Mouse (Mus musculus) midbrain, embryonic 15.5 days (tissue): Measurements from ENCODE around the gene Tgfbr1. TPM values are rescaled to one million over a fixed set of nuclear protein-coding genes. Genes with fewer than 3 reads are reported as not detected.

ENCODE experiments used
- ATAC-seq: fragments of 200-750 bp; cut with Nextera tagmentation; replicated peaks from 2 replicates; pipeline ENCODE4 v1.8.0; 2017; ENCODE audit warnings: moderate TSS enrichment
- H3K27ac ChIP-seq: fragments of 300-500 bp; sonication (generic); 2 replicates; pipeline ENCODE4 v1.5.1; 2015; ENCODE audit warnings: mild to moderate bottlenecking, inconsistent platforms
- H3K27me3 ChIP-seq: fragments of 300-500 bp; sonication (generic); replicated peaks from 2 replicates; pipeline ENCODE4 v1.6.1; 2015; ENCODE audit warnings: inconsistent platforms
- H3K36me3 ChIP-seq: fragments of 300-500 bp; sonication (generic); replicated peaks from 2 replicates; pipeline ENCODE4 v1.6.1; 2015; ENCODE audit warnings: inconsistent platforms
- H3K4me1 ChIP-seq: fragments of 300-500 bp; sonication (generic); 2 replicates; pipeline ENCODE4 v1.6.1; 2015; ENCODE audit warnings: inconsistent platforms
- H3K4me2 ChIP-seq: fragments of 300-500 bp; sonication (generic); 2 replicates; pipeline ENCODE4 v1.6.1; 2015; ENCODE audit warnings: inconsistent platforms, mild to moderate bottlenecking, moderate library complexity
- H3K4me3 ChIP-seq: fragments of 300-500 bp; sonication (generic); 2 replicates; pipeline ENCODE4 v1.5.1; 2015; ENCODE audit warnings: mild to moderate bottlenecking, inconsistent platforms
- H3K9ac ChIP-seq: fragments of 300-500 bp; sonication (generic); 2 replicates; pipeline ENCODE4 v1.6.1; 2015; ENCODE audit warnings: mild to moderate bottlenecking, inconsistent platforms
- H3K9me3 ChIP-seq: fragments of 300-500 bp; sonication (generic); 2 replicates; pipeline ENCODE4 v1.6.1; 2016; ENCODE audit warnings: inconsistent platforms
- WGBS: fragments of 180-500 bp; shearing (Covaris S2); methylation state at CpG from one replicate; pipeline ENCODE4 v1.1.7; 2015; ENCODE audit warnings: mixed read lengths; 5-methylcytosine and 5-hydroxymethylcytosine counted together
- polyA plus RNA-seq: library from polyadenylated mRNA; unstranded; fragments of >200 nt; fragmentation: Nextera tagmentation; extraction: Ambion mirVana; gene quantifications from 2 replicates; pipeline ENCODE4 v1.2.1, GENCODE M21; 2015

The Tgfbr1 gene
- polyA plus RNA-seq, 1 experiment from 2014 or later = 37.5 TPM

DNA sequence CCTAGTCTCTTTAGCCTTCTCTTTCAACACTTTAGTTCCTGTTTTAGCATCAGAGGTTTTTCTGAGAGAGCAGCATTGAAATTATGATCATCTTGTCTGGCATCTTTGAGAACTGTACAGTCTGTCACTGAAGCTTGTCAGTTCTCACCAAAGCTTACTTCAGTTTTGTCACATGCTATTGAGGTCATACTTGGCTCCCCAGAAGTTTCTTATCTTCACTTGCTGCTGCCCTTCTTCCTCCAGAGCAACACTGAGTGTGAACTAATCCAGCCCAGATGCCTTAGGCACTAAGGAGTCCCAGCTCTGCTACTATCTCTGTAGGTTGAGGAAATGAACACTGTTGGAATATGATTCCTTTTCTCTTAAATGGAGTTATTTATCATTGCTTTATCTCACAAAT, 49.2 kb downstream of the Tgfbr1 start:
- ATAC-seq = no peak
- 0 out of 2 replicates have a peak, but pooled peaks cover 5% of the 10 kb centered on the region for H3K36me3 ChIP-seq

DNA sequence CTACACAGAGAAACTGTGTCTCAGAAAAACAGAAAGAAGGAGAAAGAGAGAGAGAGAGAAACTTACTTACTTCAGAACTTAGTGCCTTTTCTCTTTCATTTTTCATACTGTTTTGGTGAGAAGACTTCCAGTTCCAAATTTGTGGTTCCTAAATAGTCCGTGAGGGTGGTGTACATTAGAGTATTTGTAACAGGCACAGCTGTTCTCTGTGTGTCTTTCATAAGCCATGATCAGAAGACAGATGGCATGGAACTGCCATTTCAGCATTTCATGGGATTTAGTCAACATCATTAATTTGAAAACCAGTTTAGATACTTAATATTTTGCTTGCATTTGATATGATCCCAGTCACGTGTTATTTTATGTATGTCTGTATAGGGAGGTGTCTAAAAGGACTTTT, 51.5 kb downstream of the Tgfbr1 start:
- Histone ChIP-seq H3K27me3 (no peaks in the 10 kb centered on the region), H3K4me1 (no peaks in the 10 kb centered on the region), H3K4me3 (no peak overlapping the region), H3K27ac (no peak overlapping the region), H3K9me3 (no peaks in the 10 kb centered on the region), H3K4me2 (no peak overlapping the region), H3K36me3 (0 out of 2 replicates have a peak, but pooled peaks cover 5% of the 10 kb centered on the region), H3K9ac (no peak overlapping the region)
- 86% methylated on average over 2 of the region's 2 CpGs for WGBS
- ATAC-seq = no peak

More for the DNA sequence above, 49.2 kb downstream of the Tgfbr1 start:
- Histone ChIP-seq H3K4me2 (no peak overlapping the region), H3K27me3 (no peaks in the 10 kb centered on the region), H3K27ac (no peak overlapping the region), H3K4me1 (no peaks in the 10 kb centered on the region), H3K9ac (no peak overlapping the region), H3K9me3 (no peaks in the 10 kb centered on the region), H3K4me3 (no peak overlapping the region)

DNA sequence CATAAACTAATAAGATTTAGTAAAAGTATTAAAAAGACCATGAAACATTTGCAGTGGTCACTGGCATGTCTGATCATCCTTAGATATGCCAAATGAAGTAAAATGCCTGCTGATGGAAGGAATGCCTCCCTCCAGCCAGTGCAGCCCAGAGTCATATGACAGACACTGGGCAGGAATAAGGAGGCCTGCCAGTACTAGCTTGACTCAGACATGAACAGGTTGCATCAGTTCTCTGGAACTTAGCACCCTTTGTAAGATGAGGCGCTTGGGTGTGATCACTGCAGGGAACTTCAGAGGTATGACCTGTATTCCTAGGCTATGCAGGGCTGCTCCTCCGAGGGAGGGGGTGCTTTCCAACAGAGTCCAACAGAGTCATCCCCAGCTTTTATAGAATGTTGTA, 54.1 kb downstream of the Tgfbr1 start:
- H3K9ac ChIP-seq = no peak overlapping the region
- no peaks in the 10 kb centered on the region for H3K4me1 ChIP-seq
- H3K27ac ChIP-seq = no peak overlapping the region
- peaks cover 11% of the 10 kb centered on the region; the same call in 1 of the 2 replicates for H3K36me3 ChIP-seq
- WGBS = 93% methylated on average over 2 of the region's 2 CpGs
- no peaks in the 10 kb centered on the region for H3K9me3 ChIP-seq
- no peak overlapping the region for H3K4me2 ChIP-seq
- H3K27me3 ChIP-seq = no peaks in the 10 kb centered on the region
- ATAC-seq = no peak
- H3K4me3 ChIP-seq = no peak overlapping the region

DNA sequence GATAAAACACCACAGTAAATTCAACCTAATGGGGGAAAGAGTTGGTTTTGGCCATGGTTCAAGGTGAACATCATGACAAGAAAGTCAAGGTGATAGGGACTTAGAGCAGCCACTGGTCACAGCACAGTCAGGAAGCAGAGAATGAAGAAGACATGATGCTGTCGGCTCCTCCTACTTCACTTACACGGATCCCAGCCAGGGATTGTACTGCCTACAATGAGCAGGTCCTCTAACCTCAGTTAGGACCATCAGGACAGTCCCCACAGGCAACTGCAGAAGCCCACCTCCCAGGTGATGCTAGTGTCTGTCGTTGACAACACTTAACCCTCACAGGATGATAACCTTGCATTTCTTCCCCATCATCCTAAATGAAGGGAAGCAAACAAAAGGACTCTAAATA, 64.8 kb downstream of the Tgfbr1 start:
- Histone ChIP-seq H3K27ac (no peak overlapping the region), H3K9me3 (no peaks in the 10 kb centered on the region), H3K4me1 (0 out of 2 replicates have a peak, but pooled peaks cover 2% of the 10 kb centered on the region), H3K9ac (no peak overlapping the region), H3K27me3 (no peaks in the 10 kb centered on the region), H3K4me2 (no peak overlapping the region), H3K4me3 (no peak overlapping the region), H3K36me3 (no peaks in the 10 kb centered on the region)
- WGBS = 84% methylated on average over 3 of the region's 3 CpGs
- ATAC-seq = no peak

DNA sequence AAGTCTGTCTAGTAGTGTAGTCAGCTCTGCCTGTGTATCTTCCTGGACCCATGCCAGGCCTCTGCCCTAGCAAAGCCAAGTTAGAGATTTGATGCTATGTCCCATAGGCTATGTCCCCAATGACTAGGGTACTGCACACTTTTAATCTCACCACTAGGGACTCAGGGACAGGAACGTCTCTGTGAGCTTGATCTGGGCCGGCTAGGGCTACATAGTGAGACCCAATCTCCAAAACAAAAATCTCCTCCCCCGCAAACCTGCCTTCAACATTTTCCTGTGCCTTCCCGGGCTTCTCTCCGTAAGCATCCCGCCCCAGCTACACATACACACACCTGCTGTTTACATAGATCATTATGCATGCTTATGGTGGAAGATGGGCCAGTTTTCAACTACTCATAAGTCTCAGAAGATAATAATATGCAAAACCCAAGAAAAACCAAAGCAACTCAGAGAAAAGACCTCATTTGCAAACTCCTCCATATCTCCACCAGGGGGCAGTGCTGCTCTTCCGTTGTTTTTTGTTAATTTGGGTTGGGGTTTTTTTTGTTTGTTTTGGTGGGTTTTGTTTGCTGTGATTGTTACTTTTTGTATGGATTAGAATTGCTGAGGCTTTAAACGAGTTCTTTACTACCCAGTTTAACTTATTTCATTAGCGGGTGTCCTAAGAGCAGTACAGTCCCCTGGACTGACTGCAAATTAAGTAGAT, 66.4 kb downstream of the Tgfbr1 start:
- Histone ChIP-seq H3K36me3 (no peaks in the 10 kb centered on the region), H3K4me2 (no peak overlapping the region), H3K27ac (no peak overlapping the region), H3K9me3 (no peaks in the 10 kb centered on the region), H3K4me3 (no peak overlapping the region), H3K27me3 (no peaks in the 10 kb centered on the region), H3K9ac (no peak overlapping the region), H3K4me1 (0 out of 2 replicates have a peak, but pooled peaks cover 4% of the 10 kb centered on the region)
- 27% methylated on average over 9 of the region's 9 CpGs for WGBS
- ATAC-seq = peak; percentile 58

- no peaks in the 10 kb centered on the region for H3K27me3 ChIP-seq
- no peak overlapping the region for H3K4me2 ChIP-seq
- ATAC-seq = no peak
- H3K9ac ChIP-seq = no peak overlapping the region
- no peaks in the 10 kb centered on the region for H3K9me3 ChIP-seq
- H3K27ac ChIP-seq = no peak overlapping the region
- WGBS = 35% methylated on average over 7 of the region's 7 CpGs
- H3K4me3 ChIP-seq = no peak overlapping the region
- no peaks in the 10 kb centered on the region for H3K36me3 ChIP-seq
- 0 out of 2 replicates have a peak, but pooled peaks cover 5% of the 10 kb centered on the region for H3K4me1 ChIP-seq
These were observed 67.2 kb downstream of the Tgfbr1 start for GRCm38 (mm10) chr4:47420191-47420590.

- no peaks in the 10 kb centered on the region for H3K9me3 ChIP-seq
- H3K4me1 ChIP-seq = 0 out of 2 replicates have a peak, but pooled peaks cover 5% of the 10 kb centered on the region
- ATAC-seq = no peak
- no peak overlapping the region for H3K4me3 ChIP-seq
- no peak overlapping the region for H3K27ac ChIP-seq
- H3K9ac ChIP-seq = no peak overlapping the region
- H3K36me3 ChIP-seq = no peaks in the 10 kb centered on the region
- 21% methylated on average over 3 of the region's 3 CpGs for WGBS
- H3K27me3 ChIP-seq = no peaks in the 10 kb centered on the region
- no peak overlapping the region for H3K4me2 ChIP-seq
These were observed 69.2 kb downstream of the Tgfbr1 start for GRCm38 (mm10) chr4:47422194-47422593.

DNA sequence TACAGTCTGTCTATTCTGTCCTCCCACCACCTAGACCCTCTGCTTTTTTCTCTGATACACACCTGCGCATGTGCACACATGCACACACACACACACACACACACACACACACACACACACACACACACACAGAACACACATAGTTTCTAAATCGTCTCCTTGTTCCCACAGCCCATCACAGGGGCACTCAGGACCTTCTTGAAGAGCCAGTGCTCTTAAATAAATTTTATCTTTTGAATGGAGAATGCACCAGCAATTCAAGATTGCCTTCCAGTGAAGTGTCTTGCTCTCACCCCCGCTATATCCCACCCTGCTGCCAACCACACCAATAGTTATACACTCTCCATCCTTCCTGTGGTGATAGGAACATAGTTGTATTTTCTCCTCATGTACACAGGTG, 69.9 kb downstream of the Tgfbr1 start:
- no peak overlapping the region for H3K9ac ChIP-seq
- H3K36me3 ChIP-seq = no peaks in the 10 kb centered on the region
- 86% methylated on average over 3 of the region's 3 CpGs for WGBS
- H3K4me1 ChIP-seq = 0 out of 2 replicates have a peak, but pooled peaks cover 5% of the 10 kb centered on the region
- H3K9me3 ChIP-seq = no peaks in the 10 kb centered on the region
- no peak for ATAC-seq
- no peak overlapping the region for H3K27ac ChIP-seq
- H3K27me3 ChIP-seq = no peaks in the 10 kb centered on the region
- H3K4me2 ChIP-seq = no peak overlapping the region
- H3K4me3 ChIP-seq = no peak overlapping the region

DNA sequence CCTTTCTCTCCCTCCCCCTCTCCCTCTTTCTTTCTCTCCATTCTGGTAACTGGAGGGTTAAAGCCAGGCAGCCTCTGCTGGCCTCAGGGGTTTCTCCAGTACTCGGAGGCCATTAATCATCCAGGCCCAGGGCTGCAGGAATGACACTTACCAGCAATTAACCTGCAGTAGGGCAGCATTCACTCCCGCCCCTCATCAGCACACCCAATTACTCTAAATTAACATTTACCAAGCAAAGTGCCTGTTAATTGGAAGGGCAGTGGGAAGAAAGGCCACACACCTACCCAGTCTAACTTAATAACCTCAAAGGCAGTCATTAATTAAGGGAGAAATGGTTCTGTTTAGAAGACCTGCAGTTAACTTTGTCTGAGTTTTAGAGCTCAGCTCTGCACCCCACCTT, 71.4 kb downstream of the Tgfbr1 start:
- WGBS = 12% methylated on average over 2 of the region's 2 CpGs
- no peaks in the 10 kb centered on the region for H3K9me3 ChIP-seq
- no peaks in the 10 kb centered on the region for H3K36me3 ChIP-seq
- no peak overlapping the region for H3K27ac ChIP-seq
- ATAC-seq = no peak
- H3K4me1 ChIP-seq = 0 out of 2 replicates have a peak, but pooled peaks cover 5% of the 10 kb centered on the region
- H3K27me3 ChIP-seq = no peaks in the 10 kb centered on the region
- no peak overlapping the region for H3K4me3 ChIP-seq
- no peak overlapping the region for H3K4me2 ChIP-seq
- no peak overlapping the region for H3K9ac ChIP-seq

GRCm38 (mm10) chr4:47425247-47425830, 72.3 kb downstream of the Tgfbr1 start:
- H3K27ac ChIP-seq = no peak overlapping the region
- no peak overlapping the region for H3K4me3 ChIP-seq
- ATAC-seq = no peak; the same call in 1 of the 2 replicates
- H3K27me3 ChIP-seq = no peaks in the 10 kb centered on the region
- H3K9ac ChIP-seq = no peak overlapping the region
- H3K4me2 ChIP-seq = no peak overlapping the region
- WGBS = 89% methylated on average over 16 of the region's 16 CpGs
- no peaks in the 10 kb centered on the region for H3K36me3 ChIP-seq
- H3K9me3 ChIP-seq = no peaks in the 10 kb centered on the region
- H3K4me1 ChIP-seq = 0 out of 2 replicates have a peak, but pooled peaks cover 3% of the 10 kb centered on the region

GRCm38 (mm10) chr4:47427606-47428005, 74.6 kb downstream of the Tgfbr1 start:
- no peak for ATAC-seq
- Histone ChIP-seq H3K27ac (no peak overlapping the region), H3K27me3 (no peaks in the 10 kb centered on the region), H3K36me3 (no peaks in the 10 kb centered on the region), H3K9me3 (no peaks in the 10 kb centered on the region), H3K4me2 (no peak overlapping the region), H3K4me3 (no peak overlapping the region), H3K4me1 (0 out of 2 replicates have a peak, but pooled peaks cover 3% of the 10 kb centered on the region), H3K9ac (no peak overlapping the region)
- WGBS = 72% methylated on average over 3 of the region's 3 CpGs

DNA sequence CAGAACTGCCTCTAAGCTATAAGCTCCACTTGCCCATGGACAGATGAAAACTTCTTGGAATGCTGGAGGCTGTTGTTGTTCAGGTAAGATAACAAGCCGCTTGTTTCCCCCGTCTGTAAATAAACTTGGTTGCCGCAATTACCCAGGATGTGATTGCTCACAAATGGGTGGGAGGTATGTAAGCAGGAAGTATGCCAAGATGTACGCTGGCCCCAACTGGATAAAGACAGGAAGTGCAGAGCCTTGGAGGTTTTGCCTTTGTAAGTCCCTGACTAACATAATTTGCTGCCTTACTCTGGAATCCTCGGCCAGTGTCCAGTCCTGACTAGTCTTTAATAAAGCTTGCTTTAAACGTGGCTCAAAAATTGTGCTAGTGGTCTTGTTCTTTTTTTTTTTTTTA, 77.5 kb downstream of the Tgfbr1 start:
- Histone ChIP-seq H3K9ac (no peak overlapping the region), H3K36me3 (no peaks in the 10 kb centered on the region), H3K27ac (no peak overlapping the region), H3K9me3 (no peaks in the 10 kb centered on the region), H3K4me3 (no peak overlapping the region), H3K4me2 (no peak overlapping the region), H3K27me3 (no peaks in the 10 kb centered on the region), H3K4me1 (no peaks in the 10 kb centered on the region)
- no peak for ATAC-seq
- WGBS = 88% methylated on average over 6 of the region's 6 CpGs

- H3K4me2 ChIP-seq = no peak overlapping the region
- H3K9me3 ChIP-seq = no peaks in the 10 kb centered on the region
- no peaks in the 10 kb centered on the region for H3K4me1 ChIP-seq
- no peak overlapping the region for H3K27ac ChIP-seq
- H3K4me3 ChIP-seq = no peak overlapping the region
- no peaks in the 10 kb centered on the region for H3K36me3 ChIP-seq
- no peak overlapping the region for H3K9ac ChIP-seq
- WGBS = 87% methylated on average over 5 of the region's 5 CpGs
- H3K27me3 ChIP-seq = no peaks in the 10 kb centered on the region
- ATAC-seq = no peak
These were observed 78.1 kb downstream of the Tgfbr1 start for GRCm38 (mm10) chr4:47431081-47431480.
